Mouse (Mus musculus) kidney, adult 18-20 months (tissue): ENCODE measurements at regions not wholly inside any gene's neighbourhood (a gene's known extent, or its start where the extent isn't known, plus 50 kb on each side); places are given as distances from the start of the nearest gene placed in this dataset.

Source experiments
- DNase-seq: peaks from one replicate; pipeline ENCODE4 v3.0.0; 2021

DNA sequence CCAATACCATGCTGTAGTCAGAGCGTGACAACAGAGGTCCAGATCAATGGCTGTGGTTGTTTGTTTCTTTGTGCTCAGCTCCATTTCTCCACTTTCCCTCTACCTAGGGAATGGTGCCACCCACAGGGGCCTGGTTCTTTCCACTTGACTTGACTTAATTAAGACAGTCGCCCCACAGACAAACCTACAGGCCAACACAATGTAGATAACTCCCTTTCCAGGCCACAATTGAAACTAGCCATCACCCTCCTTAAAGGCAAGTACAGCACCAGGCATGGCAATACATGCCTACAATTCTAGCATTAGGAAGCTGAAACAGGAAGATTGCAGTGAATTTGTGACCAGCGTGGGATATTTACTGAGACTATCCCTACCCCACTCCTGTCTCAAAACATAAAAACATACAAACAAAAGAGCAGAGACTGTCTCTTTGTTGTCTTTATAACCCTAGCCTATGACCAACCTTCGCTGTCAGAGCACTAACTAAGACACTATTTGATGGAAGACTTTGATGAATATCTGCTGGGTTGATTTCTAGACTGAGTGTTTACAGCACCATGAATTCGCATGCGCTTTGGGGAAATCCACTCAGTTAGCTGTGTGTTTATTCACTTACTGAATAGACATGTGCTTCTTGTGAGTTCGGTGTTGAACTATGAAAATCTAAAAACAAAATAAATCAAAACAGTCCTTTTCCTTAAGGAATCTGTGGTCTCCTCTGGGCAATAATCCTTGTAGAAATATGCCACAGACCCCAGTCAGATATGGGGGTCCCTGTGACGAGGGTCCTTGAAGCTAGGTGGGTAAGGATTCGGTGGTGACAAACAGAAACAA, 116.7 kb upstream of the Cpm start:
- no peak for DNase-seq

DNA sequence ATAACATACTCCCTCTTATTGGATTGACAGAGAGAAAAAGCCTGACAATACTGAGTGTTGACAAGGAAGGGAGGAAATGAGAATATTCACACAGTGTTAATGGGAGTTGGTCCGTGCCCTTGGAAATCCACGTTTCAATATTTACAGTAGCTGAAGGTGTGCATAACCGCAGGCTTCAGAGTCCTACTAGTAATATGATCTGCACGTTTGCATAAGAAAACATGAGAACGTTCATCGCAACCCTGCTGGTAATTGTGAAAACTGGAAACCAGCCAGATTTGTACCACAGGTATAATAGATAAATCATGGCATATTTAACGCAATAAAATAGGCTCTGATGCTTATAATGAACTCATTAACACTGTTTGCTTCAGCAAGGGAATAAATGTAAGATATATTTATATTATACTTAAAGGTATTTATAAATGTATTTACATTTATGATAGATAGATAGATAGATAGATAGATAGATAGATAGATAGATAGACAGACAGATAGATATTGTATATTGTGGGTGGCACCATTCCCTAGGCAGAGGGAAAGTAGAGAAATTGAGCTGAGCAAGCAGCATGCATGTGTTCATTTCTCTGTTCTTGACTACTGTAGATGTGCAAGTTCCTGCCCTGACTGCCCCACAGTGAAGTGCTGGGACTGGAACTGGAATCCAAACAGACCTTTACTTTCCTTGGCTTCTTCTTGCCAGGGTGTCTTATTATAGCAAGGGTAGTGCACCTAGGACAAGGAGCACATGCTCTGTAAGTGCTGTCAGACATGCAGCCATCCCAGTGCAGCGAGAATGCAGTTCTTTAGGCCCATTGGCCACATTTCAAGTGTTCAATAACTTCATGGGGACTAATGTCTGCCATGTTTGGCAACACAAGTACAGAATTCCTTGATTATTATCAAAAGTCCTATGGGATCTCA, 117.6 kb upstream of the Cpm start:
- no peak for DNase-seq

DNA sequence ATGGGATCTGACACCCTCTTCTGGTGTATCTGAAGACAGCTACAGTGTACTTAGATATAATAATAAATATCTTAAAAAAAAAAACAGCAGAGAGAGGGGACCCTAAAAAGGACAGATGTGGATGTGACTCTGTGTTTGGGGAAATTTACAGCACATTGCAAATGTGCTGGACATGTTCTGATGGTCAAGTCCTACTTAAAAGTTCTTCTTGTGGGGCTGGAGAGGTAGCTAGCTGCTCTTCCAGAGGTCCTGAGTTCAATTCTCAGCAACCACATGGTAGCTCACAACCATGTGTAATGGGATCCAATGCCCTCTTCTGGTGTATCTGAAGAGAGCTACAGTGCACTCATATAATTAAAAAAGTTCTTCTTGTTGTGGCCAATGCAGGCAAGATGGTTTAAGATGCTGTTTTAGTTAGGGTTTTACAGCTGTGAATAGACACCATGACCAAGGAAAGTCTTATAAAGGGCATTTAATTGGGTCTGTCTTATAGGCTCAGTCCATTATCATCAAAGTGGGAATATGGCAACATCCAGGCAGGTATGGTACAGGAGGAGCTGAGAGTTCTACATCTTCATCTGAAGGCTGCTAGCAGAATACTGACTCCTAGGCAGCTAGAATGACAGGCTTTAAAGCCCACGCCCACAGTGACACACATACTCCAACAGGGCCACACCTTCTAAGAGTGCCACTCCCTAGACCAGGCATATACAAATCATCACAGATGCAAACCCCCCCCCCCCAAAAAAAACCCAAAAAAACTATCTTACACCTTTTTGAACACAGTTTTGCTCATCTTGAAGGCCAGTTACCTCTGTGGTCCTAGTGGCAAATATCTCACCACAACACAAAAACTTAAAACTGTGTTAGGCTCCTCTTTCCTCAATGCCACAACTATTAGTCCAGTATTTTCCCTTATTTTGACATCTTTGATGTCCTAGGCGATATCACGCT, 118.5 kb upstream of the Cpm start:
- no peak for DNase-seq

DNA sequence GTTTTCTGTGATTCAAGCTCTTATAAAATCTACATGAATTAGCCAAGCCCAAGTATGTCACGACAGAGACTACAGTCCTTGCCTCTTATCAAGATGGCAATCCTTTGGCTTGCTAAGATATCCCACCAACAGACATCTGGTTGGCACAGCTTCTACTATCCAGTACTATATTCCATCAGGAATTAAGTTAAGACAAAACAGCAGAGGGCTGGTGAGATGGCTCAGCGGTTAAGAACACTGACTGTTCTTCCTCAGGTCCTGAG, 119.1 kb upstream of the Cpm start:
- DNase-seq = no peak

DNA sequence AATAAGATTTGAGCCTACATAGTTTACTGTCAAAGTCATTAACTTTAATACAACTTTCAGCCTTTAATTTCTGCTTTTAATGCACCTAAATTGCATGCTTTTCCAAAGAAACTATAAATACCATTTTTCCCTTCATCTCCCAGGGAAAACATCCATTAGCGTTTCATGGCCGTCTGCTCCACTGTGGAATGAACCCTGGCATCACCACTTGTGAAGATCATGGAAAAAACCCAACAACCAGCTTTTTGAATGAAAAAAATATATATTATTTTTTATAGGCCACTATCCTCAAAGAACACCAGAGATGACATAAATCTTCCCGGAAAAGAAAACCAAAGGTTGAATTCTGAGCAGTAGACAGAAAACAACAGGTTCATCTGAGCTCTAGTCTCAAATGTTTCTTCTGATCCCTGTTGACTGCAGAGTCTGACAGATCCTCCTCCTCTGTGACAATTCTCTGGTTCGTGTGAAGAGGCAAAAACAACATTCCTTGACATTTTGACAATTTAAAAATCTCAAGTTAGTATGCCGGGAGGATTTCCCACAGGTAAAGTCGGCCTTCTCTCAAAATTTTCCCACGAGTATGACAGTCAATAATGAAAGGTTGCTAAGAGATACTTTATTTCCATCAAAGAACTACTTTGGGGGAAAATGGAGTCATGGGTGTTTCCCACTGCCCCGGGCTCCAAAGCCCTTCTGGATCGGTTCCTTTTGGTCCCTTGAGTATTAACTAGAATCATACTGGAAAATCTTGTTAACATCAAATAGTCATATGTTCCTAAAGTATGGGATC, 119.7 kb upstream of the Cpm start:
- DNase-seq = no peak

DNA sequence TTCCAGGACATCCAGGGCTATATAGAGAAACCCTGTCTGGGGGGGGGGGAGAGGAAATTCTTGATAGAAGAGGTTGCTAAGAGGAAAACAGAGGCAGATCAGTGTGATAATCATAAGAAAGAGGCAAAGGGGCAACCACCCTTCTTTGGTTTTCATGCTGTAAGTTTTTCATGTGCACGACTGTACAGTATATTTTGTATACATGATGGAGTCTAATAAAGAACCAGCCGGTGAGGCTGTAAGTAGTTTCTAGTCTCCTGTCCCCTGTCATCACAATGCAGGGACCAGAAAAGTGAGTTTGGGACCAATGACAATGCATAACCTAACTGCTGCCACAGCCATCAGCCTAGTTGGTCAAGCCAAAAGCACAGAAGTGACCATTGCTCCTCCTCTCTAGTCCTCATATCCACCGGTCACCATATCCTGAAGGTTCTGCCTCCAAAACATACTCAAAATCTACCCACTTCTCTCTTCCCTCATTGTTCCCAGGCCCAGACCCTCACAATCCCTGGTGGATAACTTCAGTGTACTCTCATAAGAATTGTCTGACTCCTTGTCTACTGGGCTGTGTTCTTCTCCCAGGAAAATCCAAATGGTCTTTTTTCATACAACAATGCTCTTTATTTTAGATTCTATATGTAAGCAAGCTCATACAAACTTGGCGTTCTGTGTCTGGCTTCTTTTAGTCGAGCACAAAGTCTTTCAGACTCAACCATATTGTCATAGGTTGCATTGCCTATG, 122.9 kb upstream of the Cpm start:
- DNase-seq = no peak

DNA sequence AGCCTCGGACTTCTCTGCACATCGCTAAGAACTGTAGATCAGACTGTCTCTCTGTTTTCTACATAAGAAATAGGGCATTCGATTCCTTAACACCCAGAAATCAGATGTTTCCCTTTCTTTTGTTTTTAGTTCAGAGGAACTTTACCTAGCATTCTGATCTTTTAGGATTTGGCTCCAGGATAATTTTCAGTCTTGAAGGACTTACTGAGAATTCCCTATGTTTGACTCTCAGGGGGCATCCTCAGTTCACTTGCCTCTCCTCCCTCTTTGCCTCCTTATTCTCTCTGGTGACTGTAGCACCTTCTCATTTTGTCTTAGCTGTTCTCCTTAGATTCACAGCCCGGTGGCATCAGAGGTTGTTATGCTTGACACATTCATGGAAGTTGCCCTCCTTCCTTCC, 123.8 kb upstream of the Cpm start:
- DNase-seq = no peak

DNA sequence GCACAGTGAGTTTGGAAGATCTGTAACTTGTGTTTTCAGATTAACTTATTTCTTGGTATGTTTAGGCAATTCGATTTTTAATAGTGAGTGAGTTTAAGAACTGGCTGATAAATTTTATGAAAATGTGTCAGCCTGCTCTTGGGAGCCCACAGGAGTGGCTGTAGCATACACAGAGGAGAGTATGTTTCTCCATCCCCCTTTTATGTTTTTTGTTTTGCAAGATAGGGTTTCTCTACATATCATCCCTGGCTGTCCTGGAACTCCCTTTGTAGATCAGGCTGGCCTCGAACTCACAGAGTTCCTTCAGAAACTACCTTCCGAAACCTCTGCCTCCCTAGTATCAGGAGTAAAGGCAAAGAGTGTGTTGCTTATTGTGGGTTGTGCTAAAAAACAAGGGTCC, 124.2 kb upstream of the Cpm start:
- no peak for DNase-seq

DNA sequence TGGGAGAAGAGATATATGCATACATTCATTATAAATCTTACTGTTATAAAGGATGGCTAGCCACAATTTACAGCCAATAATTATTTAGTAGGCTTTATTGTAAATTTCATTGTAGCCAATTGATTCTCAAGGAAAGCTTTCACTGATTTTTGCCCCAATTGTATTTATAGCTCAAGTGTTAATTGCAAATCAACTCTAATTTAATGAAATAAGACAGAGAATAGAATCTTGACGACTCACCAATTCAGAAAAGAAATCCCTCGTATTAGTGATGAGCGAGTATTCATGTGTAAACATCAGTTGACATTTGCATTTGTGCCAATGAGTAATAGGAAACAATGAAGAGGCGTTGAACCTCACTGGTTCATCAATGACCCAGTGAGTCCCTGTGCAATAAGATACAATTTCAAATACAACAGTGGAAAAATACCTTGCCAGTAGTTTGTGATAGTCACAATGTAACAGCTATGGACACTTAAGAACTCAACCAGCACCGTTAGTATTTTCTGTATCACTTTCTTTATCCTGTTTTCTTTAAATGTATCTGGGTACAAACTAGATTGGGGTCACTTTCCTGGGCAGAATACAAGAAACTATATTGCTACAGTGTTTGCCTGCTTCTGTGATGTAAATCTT, 124.6 kb upstream of the Cpsf6 start:
- no peak for DNase-seq

DNA sequence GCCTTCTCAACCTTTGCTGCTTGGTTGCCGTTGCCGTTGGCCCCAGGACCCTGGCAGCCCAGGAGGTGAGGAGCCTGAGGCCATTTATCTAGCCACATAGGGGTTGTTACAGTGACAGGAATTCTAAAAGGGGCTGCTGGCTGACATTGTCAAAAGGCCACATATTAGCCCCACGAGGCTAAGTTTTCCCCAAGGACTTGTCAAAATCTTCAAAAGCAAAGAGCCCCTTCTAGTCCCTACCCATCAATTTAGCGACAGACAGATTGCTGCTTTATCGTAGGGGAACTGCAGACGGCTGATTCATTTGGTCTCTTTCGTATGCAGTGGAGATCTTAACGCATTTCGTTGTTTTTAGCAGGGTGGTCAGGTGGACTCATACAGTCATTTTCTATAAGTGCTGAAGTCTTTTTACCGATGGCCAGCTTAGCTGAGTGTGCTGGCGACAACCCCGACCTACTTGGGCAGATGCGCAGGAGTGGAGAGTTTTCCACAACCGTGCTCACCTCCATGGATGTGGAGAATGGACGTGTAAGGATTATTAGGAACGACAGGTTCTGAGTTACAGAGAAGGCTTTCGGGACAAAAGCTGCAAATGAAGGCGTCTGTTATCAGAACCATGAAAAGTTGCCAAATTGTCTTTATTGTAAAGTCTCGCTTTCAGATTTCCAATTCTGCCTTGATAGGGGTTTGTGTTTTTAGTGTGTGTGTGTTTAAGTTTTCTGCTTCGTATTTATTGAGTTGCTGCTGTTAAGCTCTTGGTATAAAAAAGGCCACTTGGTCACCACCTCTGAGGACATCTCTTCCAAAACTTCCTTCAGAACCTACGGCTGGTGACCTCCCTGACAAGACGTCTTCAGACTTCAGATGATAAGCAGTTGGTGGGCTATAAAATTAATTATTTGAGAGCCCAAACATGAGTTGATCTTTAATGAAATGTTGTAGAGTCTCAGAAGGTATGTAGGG, 123.7 kb upstream of the Cpsf6 start:
- DNase-seq = no peak

DNA sequence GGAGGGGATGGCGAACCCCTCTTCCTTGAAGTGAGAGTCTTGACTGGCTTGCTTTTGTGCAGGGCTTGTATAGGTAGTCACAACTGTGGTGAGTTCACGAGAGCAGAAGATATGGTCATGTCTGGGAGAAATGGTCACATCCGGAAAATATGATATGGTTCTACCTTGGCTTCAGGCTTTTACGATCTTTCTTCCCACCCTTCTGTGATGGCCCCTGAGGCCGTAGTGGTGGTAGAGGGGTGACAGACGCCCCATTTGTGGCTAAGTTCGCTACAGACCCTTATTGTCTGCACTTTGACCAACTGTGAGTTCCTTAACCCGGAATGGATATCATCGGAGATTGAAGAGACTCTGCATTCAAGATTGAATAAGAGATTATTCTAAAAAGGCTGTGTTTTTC, 122.9 kb upstream of the Cpsf6 start:
- DNase-seq = no peak

DNA sequence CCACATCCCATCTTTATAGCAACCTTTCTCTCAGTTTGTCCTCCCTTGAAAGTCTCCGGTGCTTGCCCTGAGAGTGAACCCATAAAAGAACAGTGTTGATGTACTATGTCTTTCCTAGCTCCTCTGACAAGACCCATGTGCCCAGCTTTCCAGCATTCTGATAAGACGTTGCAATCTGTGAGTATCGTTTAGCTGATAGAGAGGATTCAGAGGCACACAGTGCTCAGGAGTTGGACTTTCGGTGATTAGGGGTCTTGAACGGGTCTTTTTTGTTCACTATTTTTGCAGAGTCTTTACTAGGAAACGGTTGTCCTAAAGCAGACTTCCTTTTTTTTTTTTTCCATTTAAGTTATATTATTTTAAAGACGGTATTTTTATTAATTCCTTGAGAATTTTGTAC, 122.3 kb upstream of the Cpsf6 start:
- no peak for DNase-seq

DNA sequence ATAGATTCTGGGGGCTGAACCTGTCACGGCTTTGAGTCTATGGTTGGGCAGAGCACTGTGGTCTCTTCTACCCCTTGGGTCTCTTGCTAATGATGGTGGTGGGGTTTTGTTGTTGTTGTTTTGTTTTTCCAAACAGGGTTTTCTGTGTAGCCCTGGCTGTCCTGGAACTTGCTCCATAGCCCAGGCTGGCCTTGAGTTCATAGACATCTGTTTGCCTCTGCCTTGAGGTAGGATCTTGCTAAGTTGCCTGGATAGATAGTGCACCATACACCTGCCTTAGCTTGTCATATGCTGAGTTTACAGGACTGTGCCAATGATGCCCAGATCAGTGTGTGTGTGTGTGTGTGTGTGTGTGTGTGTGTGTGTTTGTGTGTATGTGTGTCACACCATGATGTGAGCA, 121.6 kb upstream of the Cpsf6 start:
- DNase-seq = no peak

DNA sequence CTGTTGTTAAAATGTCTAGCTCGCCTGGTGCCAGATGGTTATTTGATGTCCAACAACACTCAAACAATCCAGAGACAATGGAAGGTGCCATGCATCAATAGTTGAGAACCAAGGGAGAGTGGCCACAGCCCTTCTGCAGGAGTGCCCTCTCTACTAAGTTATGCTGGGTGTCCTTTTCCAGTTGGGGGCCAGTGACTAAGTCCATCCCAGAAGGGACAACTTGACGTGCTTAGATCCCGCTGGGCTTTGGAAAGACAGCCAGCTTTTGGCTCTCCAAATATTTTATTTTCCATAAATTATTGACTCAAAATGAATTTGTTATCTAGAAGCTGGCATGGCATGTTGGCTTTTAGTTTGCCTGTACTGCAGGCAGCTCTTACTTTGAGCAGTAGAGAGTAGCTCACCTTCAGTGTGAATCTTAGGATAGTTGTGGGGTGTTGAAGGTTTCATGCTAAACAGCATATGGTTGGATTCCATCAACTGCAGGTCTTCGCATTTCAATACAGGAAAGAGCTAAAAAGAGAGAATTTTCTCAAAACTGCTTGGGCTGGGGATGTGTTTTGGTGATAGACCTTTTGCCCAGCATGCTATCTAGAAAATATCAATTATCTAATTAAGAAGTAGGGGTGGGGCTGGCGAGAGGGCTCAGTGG, 120.8 kb upstream of the Cpsf6 start:
- no peak for DNase-seq

DNA sequence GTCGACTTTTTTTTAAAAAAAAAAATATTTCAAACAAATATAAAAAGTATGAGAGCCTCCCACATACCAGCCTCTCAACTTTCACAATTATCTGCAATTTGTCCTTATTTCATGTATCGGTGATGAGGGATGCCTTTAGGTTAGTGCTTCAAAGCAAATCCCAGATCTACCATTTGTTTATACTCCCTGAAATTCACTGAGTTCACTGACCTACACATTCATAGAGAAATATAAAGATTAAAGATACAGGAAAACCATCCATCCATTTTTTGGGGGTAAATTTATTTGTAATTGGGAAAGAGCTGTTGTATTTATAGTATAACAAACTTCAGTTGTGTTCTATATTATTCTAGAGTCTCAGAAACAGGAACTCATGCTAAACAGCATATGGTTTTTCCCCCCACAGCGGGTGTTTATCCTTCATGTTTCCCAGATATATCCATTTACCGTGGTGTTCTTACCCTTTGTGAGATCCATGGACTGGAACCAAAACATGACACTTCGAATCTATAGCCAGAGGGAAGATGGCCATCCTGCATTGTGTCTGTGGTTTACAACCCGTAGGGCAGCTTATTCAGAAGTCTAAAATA, 120.1 kb upstream of the Cpsf6 start:
- no peak for DNase-seq

DNA sequence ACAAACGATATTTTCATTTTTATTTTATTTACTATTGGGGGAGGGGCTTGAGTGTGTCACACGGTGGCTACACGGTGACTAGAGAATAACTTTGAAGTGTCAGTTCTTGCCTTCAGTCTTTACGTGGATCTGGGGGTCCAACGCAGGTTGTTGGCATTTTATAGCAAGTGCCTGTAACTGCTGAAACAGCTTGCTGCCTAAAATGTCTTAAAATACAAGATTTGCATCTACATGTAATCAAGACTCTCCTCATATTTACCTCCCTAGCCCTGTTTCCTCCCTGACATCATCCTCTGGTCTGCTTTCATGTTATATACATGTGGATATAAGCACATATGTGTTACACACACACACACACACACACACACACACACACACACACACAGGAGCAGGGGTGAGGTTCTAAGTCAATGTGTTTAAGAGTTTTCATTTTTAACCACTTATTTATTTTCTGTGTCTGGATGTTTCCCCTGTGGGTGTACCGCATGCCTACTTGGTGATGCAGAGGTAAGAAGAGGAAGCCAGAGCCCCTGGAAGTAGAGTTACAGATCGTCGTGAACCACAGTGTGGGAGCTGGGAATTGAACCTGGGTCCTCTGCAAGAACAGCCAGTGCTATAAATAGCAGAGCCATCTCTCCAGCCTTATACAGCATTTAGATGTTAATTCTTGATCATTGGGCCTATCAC, 119.5 kb upstream of the Cpsf6 start:
- no peak for DNase-seq

DNA sequence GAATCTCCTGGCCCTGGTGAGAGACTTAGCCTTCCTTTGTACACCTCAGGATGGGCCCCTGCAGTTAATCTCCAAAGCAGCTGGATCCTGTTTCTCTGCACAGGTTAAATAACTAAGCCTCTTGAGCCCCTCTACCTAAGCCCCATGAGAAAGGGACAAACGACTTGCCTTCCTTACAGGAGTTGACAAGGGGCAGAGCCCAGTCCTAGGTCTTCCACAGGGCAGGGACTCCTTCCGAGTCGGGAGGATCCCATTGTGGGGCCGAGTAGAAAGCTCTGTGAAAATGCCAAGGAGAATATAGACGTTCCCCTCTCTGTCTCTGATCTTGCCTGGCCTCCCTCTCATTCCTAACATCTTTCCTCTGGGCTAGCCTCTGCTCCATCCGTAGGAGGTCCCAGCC, 118.7 kb upstream of the Cpsf6 start:
- no peak for DNase-seq

DNA sequence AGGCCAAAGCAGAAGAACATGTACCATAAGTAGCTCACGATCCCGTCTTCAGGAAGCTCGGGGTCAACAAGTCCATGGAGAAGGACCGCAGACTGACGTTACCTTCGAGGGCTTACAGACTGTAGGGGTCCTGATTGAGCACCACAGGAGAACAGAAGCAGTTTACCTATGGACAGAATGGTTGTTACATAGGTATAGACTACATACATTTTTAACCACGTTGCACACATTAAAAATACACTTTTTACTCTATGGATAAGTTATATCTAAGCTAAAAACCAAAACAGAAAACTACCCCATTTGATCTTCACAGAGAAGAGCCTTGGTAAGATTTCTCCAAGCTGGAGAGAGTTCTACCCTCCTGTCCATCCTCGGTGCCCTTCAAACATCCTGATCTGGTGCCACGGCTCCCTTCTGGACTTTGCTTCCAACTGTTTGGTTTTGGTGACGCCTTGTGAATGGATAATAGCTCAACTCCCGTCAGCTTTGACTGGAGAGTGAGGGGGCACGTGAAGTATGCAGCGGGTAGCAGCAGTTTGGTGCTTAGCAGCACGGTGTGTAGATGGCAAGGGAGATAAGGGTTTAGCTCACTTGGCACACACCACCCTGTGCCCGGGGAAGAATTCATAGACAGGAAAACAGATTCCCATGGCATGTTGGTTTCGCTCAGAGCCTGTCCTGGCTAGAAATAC, 117.9 kb upstream of the Cpsf6 start:
- DNase-seq = no peak
